Mouse (Mus musculus) CD4-positive, CD25-positive, alpha-beta regulatory T cell, adult 2 months (primary cell): ENCODE data around the gene Tmem125.
A peak's percentile ranks its signal among the peaks of the same experiment; 100 is the strongest.
"Not testable (repeated sequence)": the region's sequence is repeated elsewhere in the genome, so short reads cannot be mapped to it uniquely, and the experiment has no call there.

Source experiments
- DNase-seq: peaks from one replicate; pipeline ENCODE4 v3.0.0-alpha.2; 2012; ENCODE audit warnings: low read depth, low spot score

Tmem125 gene

GRCm38 (mm10) chr4:118543592-118544260 is at the start of gene Tmem125:
TSS of gene Tmem125 (minus strand) at chr4:118544044.
- peak; percentile 52 for DNase-seq

- DNase-seq = no peak
Measured at GRCm38 (mm10) chr4:118589733-118590130, 45.9 kb upstream of the Tmem125 start.

- DNase-seq = no peak
Measured at GRCm38 (mm10) chr4:118589053-118589732, 45.3 kb upstream of the Tmem125 start.

- peak; percentile 11 for DNase-seq
Measured at GRCm38 (mm10) chr4:118582629-118583028, 38.8 kb upstream of the Tmem125 start.

GRCm38 (mm10) chr4:118581508-118581907 is 37.7 kb upstream of the Tmem125 start:
- DNase-seq = no peak

- DNase-seq = peak; percentile 43
Measured at GRCm38 (mm10) chr4:118579313-118579712, 35.5 kb upstream of the Tmem125 start.

- peak; percentile 68 for DNase-seq
Measured at GRCm38 (mm10) chr4:118576097-118576496, 32.3 kb upstream of the Tmem125 start.

- no peak for DNase-seq
Measured at GRCm38 (mm10) chr4:118571441-118571840, 27.6 kb upstream of the Tmem125 start.

GRCm38 (mm10) chr4:118569320-118569719 is 25.5 kb upstream of the Tmem125 start:
- no peak for DNase-seq

GRCm38 (mm10) chr4:118568709-118569108 is 24.9 kb upstream of the Tmem125 start:
- no peak for DNase-seq

- DNase-seq = peak; percentile 37
Measured at GRCm38 (mm10) chr4:118566161-118566676, 22.4 kb upstream of the Tmem125 start.

- DNase-seq = no peak
Measured at GRCm38 (mm10) chr4:118564926-118565279, 21.1 kb upstream of the Tmem125 start.

GRCm38 (mm10) chr4:118564062-118564925 is 20.4 kb upstream of the Tmem125 start:
- DNase-seq = no peak

- no peak for DNase-seq
Measured at GRCm38 (mm10) chr4:118553039-118553649, 9.3 kb upstream of the Tmem125 start.

- DNase-seq = peak; percentile 72
Measured at GRCm38 (mm10) chr4:118548130-118548480, 4.3 kb upstream of the Tmem125 start.

GRCm38 (mm10) chr4:118547424-118548129 is 3.7 kb upstream of the Tmem125 start:
- DNase-seq = not testable (repeated sequence)

GRCm38 (mm10) chr4:118544441-118545127 is 740 bp upstream of the Tmem125 start:
- DNase-seq = no peak

GRCm38 (mm10) chr4:118543158-118543530 is 700 bp downstream of the Tmem125 start:
- peak; percentile 28 for DNase-seq

GRCm38 (mm10) chr4:118542510-118543157 is 1.2 kb downstream of the Tmem125 start:
- DNase-seq = no peak

- DNase-seq = no peak
Measured at GRCm38 (mm10) chr4:118539904-118540303, 3.9 kb downstream of the Tmem125 start.
